Mouse (Mus musculus): ENCODE measurements around the gene Ddx49. TPM values are rescaled to one million over a fixed set of nuclear protein-coding genes. Genes with fewer than 3 reads are reported as not detected.

Ddx49 gene
- polyA plus RNA-seq, 1 experiment from 2014 or later = 37.6 TPM

Other genes starting within 250 kb of the Ddx49 start
- gene Tm6sf2, start 229.6 kb downstream of the Ddx49 start, polyA plus RNA-seq (2014; fragmentation: Nextera tagmentation; extraction: Ambion mirVana) = 1.6 and 2.1 TPM in 2 replicates
- 0.18 and 0.31 TPM in 2 replicates for gene Hapln4, start 219.0 kb downstream of the Ddx49 start, polyA plus RNA-seq (2014; fragmentation: Nextera tagmentation; extraction: Ambion mirVana)
- gene Ncan, start 181.6 kb downstream of the Ddx49 start, polyA plus RNA-seq (2014; fragmentation: Nextera tagmentation; extraction: Ambion mirVana) = 0.11 and 0.16 TPM in 2 replicates
- 17.0 and 23.4 TPM in 2 replicates for gene Nr2c2ap, start 171.2 kb downstream of the Ddx49 start, polyA plus RNA-seq (2014; fragmentation: Nextera tagmentation; extraction: Ambion mirVana)
- gene Rfxank, start 163.3 kb downstream of the Ddx49 start, polyA plus RNA-seq (2014; fragmentation: Nextera tagmentation; extraction: Ambion mirVana) = 13.2 and 15.1 TPM in 2 replicates
- gene Borcs8, start 163.0 kb downstream of the Ddx49 start, polyA plus RNA-seq (2014; fragmentation: Nextera tagmentation; extraction: Ambion mirVana) = 45.7 and 46.5 TPM in 2 replicates
- 0.21 and 0.39 TPM in 2 replicates for gene Mef2b, start 162.8 kb downstream of the Ddx49 start, polyA plus RNA-seq (2014; fragmentation: Nextera tagmentation; extraction: Ambion mirVana)
- 64.9 and 67.7 TPM in 2 replicates for gene Tmem161a, start 130.1 kb downstream of the Ddx49 start, polyA plus RNA-seq (2014; fragmentation: Nextera tagmentation; extraction: Ambion mirVana)
- 4.8 and 5.2 TPM in 2 replicates for gene Slc25a42, start 90.2 kb downstream of the Ddx49 start, polyA plus RNA-seq (2014; fragmentation: Nextera tagmentation; extraction: Ambion mirVana)
- 23.0 and 26.2 TPM in 2 replicates for gene Sugp2, start 68.3 kb downstream of the Ddx49 start, polyA plus RNA-seq (2014; fragmentation: Nextera tagmentation; extraction: Ambion mirVana)
- gene Armc6, start 68.0 kb downstream of the Ddx49 start, polyA plus RNA-seq (2014; fragmentation: Nextera tagmentation; extraction: Ambion mirVana) = 17.6 and 17.8 TPM in 2 replicates
- 25.5 and 30.0 TPM in 2 replicates for gene Homer3, start 19.7 kb downstream of the Ddx49 start, polyA plus RNA-seq (2014; fragmentation: Nextera tagmentation; extraction: Ambion mirVana)
- 307 and 329 TPM in 2 replicates for gene Cope, start within 50 bp of the Ddx49 start, polyA plus RNA-seq (2014; fragmentation: Nextera tagmentation; extraction: Ambion mirVana)
- 1.4 and 1.5 TPM in 2 replicates for gene Cers1, start 13.3 kb upstream of the Ddx49 start, polyA plus RNA-seq (2014; fragmentation: Nextera tagmentation; extraction: Ambion mirVana)
- 1.7 and 1.9 TPM in 2 replicates for gene Gdf1, start 27.3 kb upstream of the Ddx49 start, polyA plus RNA-seq (2014; fragmentation: Nextera tagmentation; extraction: Ambion mirVana)
- gene Upf1, start 50.8 kb upstream of the Ddx49 start, polyA plus RNA-seq (2014; fragmentation: Nextera tagmentation; extraction: Ambion mirVana) = 14.0 and 17.2 TPM in 2 replicates
- gene Comp, start 71.1 kb upstream of the Ddx49 start, polyA plus RNA-seq (2014; fragmentation: Nextera tagmentation; extraction: Ambion mirVana) = 1.1 and 2.2 TPM in 2 replicates
- gene Crtc1, start 137.1 kb upstream of the Ddx49 start, polyA plus RNA-seq (2014; fragmentation: Nextera tagmentation; extraction: Ambion mirVana) = 11.6 and 13.5 TPM in 2 replicates
- 9.2 and 10.1 TPM in 2 replicates for gene Klhl26, start 174.5 kb upstream of the Ddx49 start, polyA plus RNA-seq (2014; fragmentation: Nextera tagmentation; extraction: Ambion mirVana)
- 0.44 and 0.86 TPM in 2 replicates for gene Tmem59l, start 184.9 kb upstream of the Ddx49 start, polyA plus RNA-seq (2014; fragmentation: Nextera tagmentation; extraction: Ambion mirVana)
- gene Crlf1, start 190.7 kb upstream of the Ddx49 start, polyA plus RNA-seq (2014; fragmentation: Nextera tagmentation; extraction: Ambion mirVana) = 0.80 and 3.8 TPM in 2 replicates
- 109 and 124 TPM in 2 replicates for gene Rex1bd, start 204.3 kb upstream of the Ddx49 start, polyA plus RNA-seq (2014; fragmentation: Nextera tagmentation; extraction: Ambion mirVana)
- 798 and 827 TPM in 2 replicates for gene Uba52, start 208.3 kb upstream of the Ddx49 start, polyA plus RNA-seq (2014; fragmentation: Nextera tagmentation; extraction: Ambion mirVana)
- 202 and 212 TPM in 2 replicates for gene Fkbp8, start 225.2 kb upstream of the Ddx49 start, polyA plus RNA-seq (2014; fragmentation: Nextera tagmentation; extraction: Ambion mirVana)
- gene Kxd1, start 225.5 kb upstream of the Ddx49 start, polyA plus RNA-seq (2014; fragmentation: Nextera tagmentation; extraction: Ambion mirVana) = 67.3 and 68.1 TPM in 2 replicates
- 14.1 and 14.7 TPM in 2 replicates for gene Ell, start 237.0 kb upstream of the Ddx49 start, polyA plus RNA-seq (2014; fragmentation: Nextera tagmentation; extraction: Ambion mirVana)

Measured in heart, embryonic 11.5 days (tissue).